Mouse (Mus musculus) effector memory CD4-positive, alpha-beta T cell, adult 5 months (primary cell): Measurements from ENCODE around the gene H2-Q10. TPM values are rescaled to one million over a fixed set of nuclear protein-coding genes. Genes with fewer than 3 reads are reported as not detected.

Experiments
- polyA plus RNA-seq: library from polyadenylated mRNA; unstranded; fragments of 100-300 nt; shearing (Covaris generic); gene quantifications from one replicate; pipeline ENCODE4 v1.2.1, GENCODE M21; 2017

H2-Q10 gene
- 121 TPM for polyA plus RNA-seq

GRCm38 (mm10) chr17:35469842-35470751, at the start of gene H2-Q10:
TSS of gene H2-Q10 (plus strand) at chr17:35470089.

GRCm38 (mm10) chr17:35424624-35425416, 45.1 kb upstream of the H2-Q10 start, which contains the start of gene H2-Q6:
TSS of gene H2-Q6 (plus strand) at chr17:35424850.

GRCm38 (mm10) chr17:35438885-35439284, 31.0 kb upstream of the H2-Q10 start, which contains the start of gene H2-Q7:
TSS of gene H2-Q7 (plus strand) at chr17:35439155.

GRCm38 (mm10) chr17:35505776-35506175, 35.9 kb downstream of the H2-Q10 start, which contains the start of gene Pou5f1:
TSS of gene Pou5f1 (plus strand) at chr17:35506018.

GRCm38 (mm10) chr17:35516652-35517500, 47.0 kb downstream of the H2-Q10 start, which contains the start of the genes Tcf19 and Cchcr1:
TSS of gene Tcf19 (minus strand) at chr17:35516824.
TSS of gene Cchcr1 (plus strand) at chr17:35517100.

Other genes starting within 250 kb of the H2-Q10 start
- not detected for gene Gm16181, start 249.3 kb upstream of the H2-Q10 start, polyA plus RNA-seq
- gene Atp6v1g2, start 236.4 kb upstream of the H2-Q10 start, polyA plus RNA-seq: 4.8 TPM
- 18.7 TPM for gene Nfkbil1, start 234.3 kb upstream of the H2-Q10 start, polyA plus RNA-seq
- gene Ddx39b, start 228.3 kb upstream of the H2-Q10 start, polyA plus RNA-seq: 170 TPM
- 6,438 TPM for gene H2-D1, start 207.4 kb upstream of the H2-Q10 start, polyA plus RNA-seq
- gene H2-Q1, start 149.7 kb upstream of the H2-Q10 start, polyA plus RNA-seq: 0.26 TPM
- 47.9 TPM for gene H2-Q2, start 127.8 kb upstream of the H2-Q10 start, polyA plus RNA-seq
- 69.3 TPM for gene H2-Q4, start 90.5 kb upstream of the H2-Q10 start, polyA plus RNA-seq
- 1,046 TPM for gene H2-Q6, start 45.2 kb upstream of the H2-Q10 start, polyA plus RNA-seq
- 2,635 TPM for gene H2-Q7, start 30.9 kb upstream of the H2-Q10 start, polyA plus RNA-seq
- not detected for gene Pou5f1, start 35.9 kb downstream of the H2-Q10 start, polyA plus RNA-seq
- 12.1 TPM for gene Tcf19, start 46.7 kb downstream of the H2-Q10 start, polyA plus RNA-seq
- 15.1 TPM for gene Cchcr1, start 47.0 kb downstream of the H2-Q10 start, polyA plus RNA-seq
- not detected for gene Psors1c2, start 63.1 kb downstream of the H2-Q10 start, polyA plus RNA-seq
- not detected for gene Cdsn, start 82.0 kb downstream of the H2-Q10 start, polyA plus RNA-seq
- gene 2300002M23Rik, start 97.4 kb downstream of the H2-Q10 start, polyA plus RNA-seq: not detected
- not detected for gene Sfta2, start 131.5 kb downstream of the H2-Q10 start, polyA plus RNA-seq
- not detected for gene Gm9573, start 156.5 kb downstream of the H2-Q10 start, polyA plus RNA-seq
- gene Mucl3, start 173.6 kb downstream of the H2-Q10 start, polyA plus RNA-seq: not detected
- gene Vars2, start 197.5 kb downstream of the H2-Q10 start, polyA plus RNA-seq: 17.0 TPM
- 14.7 TPM for gene Gtf2h4, start 203.7 kb downstream of the H2-Q10 start, polyA plus RNA-seq
- 11.5 TPM for gene Ddr1, start 234.5 kb downstream of the H2-Q10 start, polyA plus RNA-seq